8 mouse cellular contexts compared by ENCODE assay signal in the genomic region with DNA sequence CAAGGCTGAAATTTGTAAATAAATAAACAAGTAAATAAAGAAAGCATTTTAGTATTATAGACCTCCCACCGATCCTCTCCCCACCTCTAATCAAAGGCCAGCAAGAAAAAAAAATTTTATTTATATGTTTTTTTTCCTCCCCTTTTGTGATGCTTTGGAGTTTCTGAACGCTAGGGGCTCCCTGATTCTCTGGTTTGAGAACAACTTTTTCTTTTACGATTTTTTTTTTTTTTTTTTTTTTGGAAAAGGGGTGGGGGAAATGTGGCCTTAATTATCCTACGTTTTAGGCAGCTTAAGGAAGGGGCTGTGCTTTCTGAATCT. TPM values are rescaled to one million over a fixed set of nuclear protein-coding genes. Genes with fewer than 3 reads are reported as not detected.
DNase-seq lines count a peak whose midpoint lies in the region; ATAC-seq and TF ChIP-seq lines count a peak whose summit lies in the region.

No protein-coding gene starts in this region.

- TF ChIP-seq CTCF in E14TG2a.4 (conservative IDR thresholded peaks at IDR 0.05; ENCODE audit: low read length), result peak; percentile 12; the same call in 1 of the 2 replicates
- TF ChIP-seq CTCF in forebrain, postnatal 0 days (IDR thresholded peaks at IDR 0.05; ENCODE audit: low read depth), result peak; percentile 51
- peak; percentile 17 for TF ChIP-seq CTCF in liver, postnatal 0 days (IDR thresholded peaks at IDR 0.05; ENCODE audit: low read depth)

- peaks cover 3% of the 10 kb centered on the region; the same call in 1 of the 2 replicates for H3K27me3 ChIP-seq in heart, embryonic 11.5 days (ENCODE audit: control insufficient read depth, insufficient read depth, low read length)
- H3K27me3 ChIP-seq in E14TG2a.4 (ENCODE audit: insufficient read depth, low read length), result 0 out of 2 replicates have a peak, but pooled peaks cover 9% of the 10 kb centered on the region
- no peaks in the 10 kb centered on the region for H3K27me3 ChIP-seq in forebrain, postnatal 0 days (ENCODE audit: insufficient read depth, low read length)
- H3K27me3 ChIP-seq in liver, postnatal 0 days (ENCODE audit: insufficient read depth, low read length), result peaks cover 7% of the 10 kb centered on the region; the same call in 1 of the 2 replicates

- no peak for TF ChIP-seq EP300 in liver, postnatal 0 days (IDR thresholded peaks at IDR 0.05; ENCODE audit: low read depth)

- H3K36me3 ChIP-seq in heart, embryonic 11.5 days (ENCODE audit: control insufficient read depth, insufficient read depth, low read length), result no peaks in the 10 kb centered on the region; the same call in 1 of the 2 replicates
- 0 out of 2 replicates have a peak, but pooled peaks cover 4% of the 10 kb centered on the region for H3K36me3 ChIP-seq in E14TG2a.4 (ENCODE audit: insufficient read depth, low read length)
- H3K36me3 ChIP-seq in forebrain, postnatal 0 days (ENCODE audit: insufficient read depth), result no peaks in the 10 kb centered on the region
- no peaks in the 10 kb centered on the region for H3K36me3 ChIP-seq in liver, postnatal 0 days (replicated peaks; ENCODE audit: insufficient read depth, low read length)

- H3K4me1 ChIP-seq in heart, embryonic 11.5 days (ENCODE audit: control insufficient read depth, insufficient read depth, low read length), result peaks cover 5% of the 10 kb centered on the region
- peaks cover 49% of the 10 kb centered on the region for H3K4me1 ChIP-seq in E14TG2a.4 (replicated peaks; ENCODE audit: low read depth, low read length)
- H3K4me1 ChIP-seq in forebrain, postnatal 0 days (ENCODE audit: insufficient read depth), result 0 out of 2 replicates have a peak, but pooled peaks cover 8% of the 10 kb centered on the region
- H3K4me1 ChIP-seq in liver, postnatal 0 days (ENCODE audit: insufficient read depth), result 0 out of 2 replicates have a peak, but pooled peaks cover 2% of the 10 kb centered on the region

- no peaks in the 10 kb centered on the region for H3K9me3 ChIP-seq in heart, embryonic 11.5 days (replicated peaks; ENCODE audit: control insufficient read depth, low read length)
- no peaks in the 10 kb centered on the region for H3K9me3 ChIP-seq in E14TG2a.4 (ENCODE audit: low read length)
- H3K9me3 ChIP-seq in forebrain, postnatal 0 days (ENCODE audit: low read length), result no peaks in the 10 kb centered on the region
- no peaks in the 10 kb centered on the region for H3K9me3 ChIP-seq in liver, postnatal 0 days (ENCODE audit: low read length)

- H3K9ac ChIP-seq in heart, embryonic 11.5 days (ENCODE audit: low read depth, low read length), result peak overlapping the region; percentile 88; the same call in 1 of the 2 replicates
- H3K9ac ChIP-seq in forebrain, postnatal 0 days, result peak overlapping the region; percentile 70; the same call in 1 of the 2 replicates
- H3K9ac ChIP-seq in liver, postnatal 0 days (replicated peaks), result peak overlapping the region; percentile 85

- intact Hi-C loops in left cerebral cortex, postnatal 14 days (cut with DNase I), result loop anchor here (5.0 kb wide), 1 partner anchor 785 kb away; no protein-coding TSS in a partner anchor
- intact Hi-C loops in left cerebral cortex, postnatal 36 days (cut with DNase I), result loop anchor here (5.0 kb wide), 2 partner anchors 160 to 770 kb away; no protein-coding TSS in a partner anchor

- peak overlapping the region; percentile 85 for H3K27ac ChIP-seq in heart, embryonic 11.5 days (ENCODE audit: low read depth, low read length)
- H3K27ac ChIP-seq in forebrain, postnatal 0 days (ENCODE audit: low read depth, low read length), result peak overlapping the region; percentile 87
- peak overlapping the region; percentile 94 for H3K27ac ChIP-seq in liver, postnatal 0 days (ENCODE audit: low read depth)

- H3K4me3 ChIP-seq in heart, embryonic 11.5 days (ENCODE audit: low read depth, low read length), result peak overlapping the region; percentile 90
- peak overlapping the region; percentile 89 for H3K4me3 ChIP-seq in E14TG2a.4 (replicated peaks; ENCODE audit: low read length)
- H3K4me3 ChIP-seq in forebrain, postnatal 0 days (ENCODE audit: low read depth, low read length), result peak overlapping the region; percentile 85
- H3K4me3 ChIP-seq in liver, postnatal 0 days (ENCODE audit: low read depth, low read length), result peak overlapping the region; percentile 81

- DNase-seq in heart, adult 11 months, result no peak
- DNase-seq in forebrain, postnatal 0 days, result no peak
- no peak for DNase-seq in liver, postnatal 0 days
- DNase-seq in left cerebral cortex, postnatal 14 days (ENCODE audit: low spot score in 2 of 2), result no peak
- DNase-seq in layer of hippocampus, adult 11-12 months (ENCODE audit: low spot score), result no peak
- no peak for DNase-seq in left cerebral cortex, postnatal 36 days (ENCODE audit: low spot score in 2 of 2)

- H3K4me2 ChIP-seq in heart, embryonic 11.5 days, result peak overlapping the region; percentile 78
- peak overlapping the region; percentile 80 for H3K4me2 ChIP-seq in forebrain, postnatal 0 days (ENCODE audit: low read depth)
- H3K4me2 ChIP-seq in liver, postnatal 0 days (ENCODE audit: low read depth, low read length), result peak overlapping the region; percentile 74

- no peak for ATAC-seq in heart, embryonic 11.5 days (replicated peaks; ENCODE audit: insufficient number of reproducible peaks, low FRiP score, low TSS enrichment)
- ATAC-seq in forebrain, postnatal 0 days, result no peak
- ATAC-seq in liver, postnatal 0 days, result no peak

- WGBS in heart, embryonic 11.5 days (ENCODE audit: insufficient replicate concordance), result 3% methylated on average over 4 of the region's 4 CpGs
- WGBS in forebrain, postnatal 0 days, result under 1% methylated on average over 4 of the region's 4 CpGs
- WGBS in liver, postnatal 0 days (ENCODE audit: insufficient replicate concordance), result under 1% methylated on average over 4 of the region's 4 CpGs

RNA-seq across cellular contexts. Expression of a gene that starts 0.2 kb away (rescaled TPM):
- 23.8 and 25.7 TPM in 2 replicates for polyA plus RNA-seq in heart, embryonic 11.5 days (2014; fragmentation: Nextera tagmentation; extraction: Ambion mirVana)
- 64.8 and 87.3 TPM in 2 replicates for total RNA-seq in forebrain, postnatal 0 days (2014; rRNA removed)
- 82.8 and 117 TPM in 2 replicates for polyA plus RNA-seq in forebrain, postnatal 0 days (2015; fragmentation: Nextera tagmentation; extraction: Ambion mirVana)
- polyA plus RNA-seq in liver, postnatal 0 days (2015; fragmentation: Nextera tagmentation; extraction: Ambion mirVana), result 50.3 and 62.4 TPM in 2 replicates
- 100 to 1,000 TPM; 136 to 166 TPM for total RNA-seq in left cerebral cortex, postnatal 14 days (2021)
- total RNA-seq in left cerebral cortex, postnatal 36 days (2021), result 100 to 1,000 TPM; 153 to 173 TPM

RNA-seq across cellular contexts. Expression of a gene that starts 47.2 kb away (rescaled TPM):
- 38.8 and 49.1 TPM in 2 replicates for polyA plus RNA-seq in heart, embryonic 11.5 days (2014; fragmentation: Nextera tagmentation; extraction: Ambion mirVana)
- 24.2 and 29.1 TPM in 2 replicates for total RNA-seq in forebrain, postnatal 0 days (2014; rRNA removed)
- polyA plus RNA-seq in forebrain, postnatal 0 days (2015; fragmentation: Nextera tagmentation; extraction: Ambion mirVana), result 10.6 and 14.5 TPM in 2 replicates
- 1.1 TPM in 2 replicates for polyA plus RNA-seq in liver, postnatal 0 days (2015; fragmentation: Nextera tagmentation; extraction: Ambion mirVana)
- 10 to 100 TPM; 33.2 to 33.6 TPM for total RNA-seq in left cerebral cortex, postnatal 14 days (2021)
- total RNA-seq in left cerebral cortex, postnatal 36 days (2021), result 10 to 100 TPM; 33.3 to 33.4 TPM
